Mouse (Mus musculus) neutrophil, adult 65 days (primary cell): ENCODE results near the gene Grm5. TPM values are rescaled to one million over a fixed set of nuclear protein-coding genes. Genes with fewer than 3 reads are reported as not detected.

Source experiments
- total RNA-seq: library from RNA; stranded (reverse); gene quantifications from 2 replicates; pipeline ENCODE4 v1.2.4, GENCODE M21; 2023

The Grm5 gene
- not detected in 2 replicates for total RNA-seq

DNA sequence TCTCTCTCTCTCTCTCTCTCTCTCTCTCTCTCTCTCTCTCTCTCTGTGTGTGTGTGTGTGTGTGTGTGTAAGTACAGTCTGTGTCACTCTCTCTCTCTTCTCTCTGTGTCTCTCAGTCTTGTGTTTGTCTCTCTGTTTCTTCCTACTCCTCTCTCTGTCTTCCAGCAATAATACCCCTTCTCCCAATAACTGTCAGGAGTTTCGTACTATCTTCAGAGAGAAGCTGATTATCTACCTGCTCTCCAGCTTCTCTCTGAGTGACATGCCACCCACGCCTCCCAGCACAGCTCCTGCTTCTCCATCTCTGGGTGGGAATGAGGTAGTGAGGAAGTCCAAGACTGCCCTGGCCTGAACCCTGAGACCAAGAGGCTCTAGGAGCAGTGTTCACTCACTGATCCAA, at the start of gene Grm5:
TSS of gene Grm5 (plus strand) at position 301 of the 400 bp plus-strand sequence.

Other genes starting within 250 kb of the Grm5 start
- not detected in 2 replicates for gene Tyr, start 90.7 kb upstream of the Grm5 start, total RNA-seq